Mouse (Mus musculus) cerebellum, adult 2 months (tissue): ENCODE measurements around the gene Large2.

Experiments
- CTCF ChIP-seq: fragments of 200-500 bp; IDR thresholded peaks from 2 replicates; pipeline ENCODE4 v1.5.1; 2011; ENCODE audit warnings: low read depth, mild to moderate bottlenecking, control low read depth, low read length, moderate library complexity, borderline replicate concordance; ENCODE audit not compliant: insufficient read depth
- POLR2A ChIP-seq: fragments of 200-500 bp; IDR thresholded peaks from 2 replicates; pipeline ENCODE4 v1.6.1; 2011; ENCODE audit warnings: low read length, control low read depth, borderline replicate concordance; ENCODE audit not compliant: insufficient read depth

DNA sequence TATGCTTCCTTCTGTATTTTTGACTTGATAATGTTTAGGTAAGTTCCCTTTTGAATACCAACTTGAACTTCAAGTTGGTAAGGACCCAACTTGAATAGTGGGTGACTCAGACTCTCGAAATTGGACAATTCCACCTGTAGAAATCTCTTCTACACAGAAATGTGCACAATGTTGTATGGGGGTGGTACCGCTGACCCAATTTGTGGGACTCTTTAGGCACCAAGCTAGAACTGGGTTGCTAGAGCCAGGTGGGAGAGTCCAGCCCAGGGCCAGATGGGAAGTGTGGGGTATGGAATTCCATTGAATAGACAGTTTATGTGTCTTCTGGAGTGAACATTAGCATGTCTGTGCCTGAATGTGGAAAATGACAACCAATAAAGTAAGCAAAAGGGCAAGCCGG lies 20.9 kb upstream of the Large2 start:
- TF ChIP-seq CTCF, result no peak
- TF ChIP-seq POLR2A, result no peak
